Mouse (Mus musculus) brain, embryonic 14.5 days (tissue): ENCODE measurements at regions not wholly inside any gene's neighbourhood (a gene's known extent, or its start where the extent isn't known, plus 50 kb on each side); places are given as distances from the start of the nearest gene placed in this dataset.

Experiments
- CTCF ChIP-seq: fragments of 200-500 bp; IDR thresholded peaks from 2 replicates; pipeline ENCODE4 v1.5.1; 2012; ENCODE audit warnings: inconsistent platforms, mild to moderate bottlenecking, moderate library complexity, borderline replicate concordance; ENCODE audit not compliant: insufficient read depth, insufficient read length; ENCODE audit errors: extremely low read depth
- POLR2A ChIP-seq: fragments of 200-500 bp; IDR thresholded peaks from 2 replicates; pipeline ENCODE4 v1.6.1; 2012; ENCODE audit warnings: mild to moderate bottlenecking, inconsistent platforms, borderline replicate concordance; ENCODE audit not compliant: poor library complexity, insufficient read depth, insufficient read length, severe bottlenecking; ENCODE audit errors: extremely low read depth

- TF ChIP-seq CTCF = no peak
- no peak for TF ChIP-seq POLR2A
Measured at GRCm38 (mm10) chr16:50525934-50526366, 65.0 kb downstream of the Ccdc54 start.
